Mouse (Mus musculus): ENCODE results near the gene Wdr60.

GRCm38 (mm10) chr12:116159695-116160094 lies 103.1 kb downstream of the Wdr60 start:
- no peak for TF ChIP-seq CTCF (IDR thresholded peaks at IDR 0.05; ENCODE audit: insufficient read depth, low read depth, low read length)
- no peak for TF ChIP-seq POLR2A (IDR thresholded peaks at IDR 0.05; ENCODE audit: insufficient read depth, low read depth, low read length)
